Mouse (Mus musculus) intestine, postnatal 0 days (tissue): ENCODE measurements at regions not wholly inside any gene's neighbourhood (a gene's known extent, or its start where the extent isn't known, plus 50 kb on each side); places are given as distances from the start of the nearest gene placed in this dataset.

Experiments used
- ATAC-seq: fragments of 200-750 bp; cut with Nextera tagmentation; 2 replicates; pipeline ENCODE4 v1.8.0; 2017; ENCODE audit warnings: mild to moderate bottlenecking, moderate TSS enrichment, moderate library complexity
- H3K27ac ChIP-seq: fragments of 300-500 bp; sonication (generic); 2 replicates; pipeline ENCODE4 v1.5.1; 2014; ENCODE audit warnings: mild to moderate bottlenecking, low read depth, low read length, moderate library complexity
- H3K27me3 ChIP-seq: fragments of 300-500 bp; sonication (generic); replicated peaks from 2 replicates; pipeline ENCODE4 v1.6.1; 2014; ENCODE audit warnings: low read length, mixed read lengths; ENCODE audit not compliant: control insufficient read depth, insufficient read depth
- H3K36me3 ChIP-seq: fragments of 300-500 bp; sonication (generic); 2 replicates; pipeline ENCODE4 v1.6.1; 2014; ENCODE audit warnings: mild to moderate bottlenecking, moderate library complexity; ENCODE audit not compliant: control insufficient read depth, insufficient read depth
- H3K4me1 ChIP-seq: fragments of 300-500 bp; sonication (generic); replicated peaks from 2 replicates; pipeline ENCODE4 v1.6.1; 2014; ENCODE audit warnings: antibody characterized with exemption, low read length, mixed read lengths; ENCODE audit not compliant: control insufficient read depth, insufficient read depth
- H3K4me2 ChIP-seq: fragments of 300-500 bp; sonication (generic); replicated peaks from 2 replicates; pipeline ENCODE4 v1.6.1; 2014; ENCODE audit warnings: low read depth, mild to moderate bottlenecking, moderate library complexity
- H3K4me3 ChIP-seq: fragments of 300-500 bp; sonication (generic); 2 replicates; pipeline ENCODE4 v1.5.1; 2014; ENCODE audit warnings: low read depth, low read length
- H3K9ac ChIP-seq: fragments of 300-500 bp; sonication (generic); 2 replicates; pipeline ENCODE4 v1.6.1; 2014; ENCODE audit warnings: mild to moderate bottlenecking, low read depth, low read length
- H3K9me3 ChIP-seq: fragments of 300-500 bp; sonication (generic); 2 replicates; pipeline ENCODE4 v1.6.1; 2016; ENCODE audit warnings: mixed run types; ENCODE audit not compliant: control insufficient read depth
- CTCF ChIP-seq: sonication (generic); IDR thresholded peaks from 2 replicates; pipeline ENCODE4 v1.5.1; 2016; ENCODE audit warnings: low read depth, mild to moderate bottlenecking, control low read depth, antibody characterized with exemption, moderate library complexity
- WGBS: fragments of 180-500 bp; shearing (Covaris S2); extraction: QIAGEN DNeasy Blood & Tissue Kit; methylation state at CpG from one replicate; pipeline ENCODE4 v1.1.7; 2014; 5-methylcytosine and 5-hydroxymethylcytosine counted together

DNA sequence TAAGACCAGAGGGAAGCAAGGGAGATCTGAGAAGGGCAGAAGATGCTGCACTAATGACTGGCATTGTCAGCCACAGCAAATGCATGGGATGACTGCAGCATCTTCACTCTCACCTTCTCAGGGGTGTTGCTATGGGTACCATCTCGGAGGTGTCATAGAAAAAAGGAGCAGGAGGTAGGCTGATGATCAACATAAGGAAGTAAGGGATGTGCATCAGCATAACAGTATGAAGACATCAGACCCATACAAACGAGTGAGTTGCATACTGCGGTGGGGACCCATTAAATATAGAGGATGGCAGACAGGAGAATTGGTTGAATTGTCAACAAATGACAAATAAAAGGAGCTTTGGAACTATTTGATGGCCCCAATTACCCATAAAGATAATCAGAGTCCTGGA lies 280.7 kb upstream of the Dph6 start:
- no peaks in the 10 kb centered on the region for H3K36me3 ChIP-seq
- TF ChIP-seq CTCF: no peak
- H3K4me2 ChIP-seq: no peak overlapping the region
- H3K9ac ChIP-seq: no peak overlapping the region
- no peaks in the 10 kb centered on the region for H3K9me3 ChIP-seq
- no peak overlapping the region for H3K4me3 ChIP-seq
- ATAC-seq: no peak
- H3K27ac ChIP-seq: no peak overlapping the region
- WGBS: 58% methylated on average over 3 of the region's 3 CpGs
- no peaks in the 10 kb centered on the region for H3K27me3 ChIP-seq
- no peaks in the 10 kb centered on the region for H3K4me1 ChIP-seq

DNA sequence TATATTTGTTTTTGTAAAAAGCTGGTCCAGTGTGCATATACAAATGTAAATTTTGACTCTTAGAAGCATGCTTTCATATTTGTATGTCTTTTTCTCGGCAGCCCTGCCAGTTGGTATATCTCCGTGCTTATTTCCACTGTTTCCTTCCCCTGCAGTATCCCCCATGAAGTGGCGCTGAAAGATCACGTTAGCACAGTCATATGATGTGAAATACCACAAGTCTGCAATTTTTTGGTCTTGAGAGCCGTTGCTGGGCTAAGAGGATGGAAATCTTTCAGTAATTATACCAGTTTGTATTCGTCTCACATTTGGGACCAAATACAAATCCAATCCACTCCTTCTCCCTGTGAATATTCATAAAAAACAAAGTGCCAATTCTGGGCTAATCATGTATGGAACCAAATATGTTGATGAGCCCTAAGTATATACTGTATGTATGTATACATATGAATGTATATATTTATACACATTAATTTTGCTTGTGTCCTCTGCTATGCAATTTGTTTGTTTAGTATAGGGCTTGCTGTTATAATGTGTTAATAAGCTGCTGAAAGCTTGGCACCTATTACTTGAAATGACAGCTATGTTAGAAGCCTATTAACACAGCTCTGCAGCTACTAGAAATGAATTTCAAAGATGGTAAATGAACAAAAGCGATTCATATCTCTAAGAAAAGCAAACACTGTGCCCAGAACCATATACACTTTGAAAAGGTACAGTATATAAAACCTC lies 283.8 kb upstream of the Dph6 start:
- 54% methylated on average over 7 of the region's 7 CpGs for WGBS
- Histone ChIP-seq H3K9me3 (no peaks in the 10 kb centered on the region), H3K4me1 (no peaks in the 10 kb centered on the region), H3K4me2 (no peak overlapping the region), H3K4me3 (no peak overlapping the region), H3K27ac (no peak overlapping the region), H3K9ac (no peak overlapping the region), H3K27me3 (no peaks in the 10 kb centered on the region), H3K36me3 (no peaks in the 10 kb centered on the region)
- TF ChIP-seq CTCF: peak; percentile 28
- ATAC-seq: no peak

DNA sequence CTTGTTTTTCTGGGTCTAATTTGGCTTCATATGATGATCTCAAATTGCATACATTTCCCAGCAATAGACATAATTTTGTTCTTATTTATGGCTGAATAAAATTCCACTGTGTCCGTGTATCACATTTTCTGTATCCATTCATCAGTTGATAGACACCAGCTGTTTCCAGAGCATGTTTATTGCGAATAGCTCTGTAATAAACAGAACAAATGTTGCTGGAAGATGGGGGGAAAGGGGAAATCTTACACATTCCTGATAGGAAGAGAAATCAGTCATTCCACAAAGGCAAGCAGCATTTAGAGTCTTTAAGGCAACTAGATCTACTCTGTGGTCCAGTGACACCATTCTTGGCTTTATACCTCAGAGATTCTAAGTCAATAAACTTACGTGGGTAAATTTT lies 311.3 kb upstream of the Dph6 start:
- H3K36me3 ChIP-seq: no peaks in the 10 kb centered on the region
- no peak overlapping the region for H3K9ac ChIP-seq
- 62% methylated on average over 3 of the region's 3 CpGs for WGBS
- H3K9me3 ChIP-seq: no peaks in the 10 kb centered on the region
- ATAC-seq: no peak
- no peak for TF ChIP-seq CTCF
- H3K27ac ChIP-seq: no peak overlapping the region
- no peaks in the 10 kb centered on the region for H3K27me3 ChIP-seq
- no peak overlapping the region for H3K4me2 ChIP-seq
- H3K4me1 ChIP-seq: no peaks in the 10 kb centered on the region
- no peak overlapping the region for H3K4me3 ChIP-seq

DNA sequence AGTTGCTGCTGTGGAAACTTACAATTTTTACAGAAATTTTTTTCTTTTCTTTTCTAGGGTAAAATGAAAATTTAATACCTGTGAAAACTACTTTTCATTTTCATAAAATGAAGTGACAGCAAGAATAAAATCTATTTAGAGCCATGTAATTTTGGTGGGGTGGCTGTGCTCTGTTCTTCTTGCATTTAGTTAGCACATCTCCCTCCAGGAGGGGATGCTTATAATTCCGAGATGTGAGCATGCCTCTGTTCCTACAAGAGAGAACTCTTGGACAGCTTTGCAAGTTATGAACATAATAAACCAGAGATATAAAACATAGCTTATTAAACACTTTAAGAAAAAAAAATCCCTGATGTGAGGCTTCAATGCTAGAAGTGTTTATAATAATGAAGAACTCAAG lies 313.9 kb upstream of the Dph6 start:
- no peak for ATAC-seq
- Histone ChIP-seq H3K9me3 (no peaks in the 10 kb centered on the region), H3K9ac (no peak overlapping the region), H3K27ac (no peak overlapping the region), H3K4me1 (no peaks in the 10 kb centered on the region), H3K36me3 (no peaks in the 10 kb centered on the region), H3K27me3 (no peaks in the 10 kb centered on the region), H3K4me3 (no peak overlapping the region), H3K4me2 (no peak overlapping the region)
- 68% methylated on average over 1 of the region's 1 CpGs for WGBS
- TF ChIP-seq CTCF: no peak

DNA sequence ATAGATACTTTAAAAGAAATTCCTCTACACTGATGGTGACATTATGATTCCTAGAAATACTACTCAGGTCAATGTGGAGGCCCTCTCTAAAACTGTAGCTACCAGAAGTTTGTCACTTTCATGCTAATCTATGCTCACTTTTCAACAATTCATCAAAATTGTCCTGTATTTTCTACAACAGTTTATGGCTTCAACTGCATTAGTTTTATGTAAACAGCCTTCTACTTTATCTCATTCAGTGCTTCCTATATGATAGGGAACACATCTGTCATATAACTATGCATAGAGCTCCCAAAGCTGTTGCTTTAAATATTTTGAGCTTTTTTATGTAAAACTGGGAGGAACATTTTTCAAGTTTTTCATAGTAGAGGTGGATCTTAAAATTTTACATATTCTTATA lies 338.7 kb upstream of the Dph6 start:
- TF ChIP-seq CTCF: no peak
- ATAC-seq: no peak
- H3K27me3 ChIP-seq: no peaks in the 10 kb centered on the region

DNA sequence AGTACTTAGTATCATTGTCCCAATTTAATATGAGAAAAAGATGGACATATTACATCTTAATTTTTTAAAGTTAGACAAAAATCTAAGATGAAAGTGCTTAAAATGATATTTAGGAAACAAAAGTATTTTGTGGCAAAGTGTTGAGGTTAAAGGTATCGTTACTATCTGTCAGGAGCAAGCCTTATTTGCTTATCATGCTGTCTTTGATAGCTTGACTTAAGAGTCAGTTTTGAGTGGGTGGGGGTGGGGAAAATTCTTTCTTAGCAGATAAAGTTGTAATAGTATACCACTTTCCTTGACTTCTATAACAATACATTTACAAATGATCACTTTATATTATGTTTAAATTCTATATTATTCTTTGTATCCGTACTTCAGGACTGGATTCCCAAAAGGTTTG lies 339.1 kb upstream of the Dph6 start:
- Histone ChIP-seq H3K4me1 (no peaks in the 10 kb centered on the region), H3K36me3 (no peaks in the 10 kb centered on the region), H3K4me2 (no peak overlapping the region), H3K27ac (no peak overlapping the region), H3K9ac (no peak overlapping the region), H3K9me3 (no peaks in the 10 kb centered on the region), H3K27me3 (no peaks in the 10 kb centered on the region), H3K4me3 (no peak overlapping the region)
- 76% methylated on average over 2 of the region's 2 CpGs for WGBS
- no peak for TF ChIP-seq CTCF
- no peak for ATAC-seq

More for the DNA sequence above, 338.7 kb upstream of the Dph6 start:
- no peak overlapping the region for H3K4me2 ChIP-seq
- no peak overlapping the region for H3K27ac ChIP-seq
- H3K4me3 ChIP-seq: no peak overlapping the region
- H3K4me1 ChIP-seq: no peaks in the 10 kb centered on the region
- H3K9ac ChIP-seq: no peak overlapping the region
- no peaks in the 10 kb centered on the region for H3K36me3 ChIP-seq
- no peaks in the 10 kb centered on the region for H3K9me3 ChIP-seq
